In the genomic region with DNA sequence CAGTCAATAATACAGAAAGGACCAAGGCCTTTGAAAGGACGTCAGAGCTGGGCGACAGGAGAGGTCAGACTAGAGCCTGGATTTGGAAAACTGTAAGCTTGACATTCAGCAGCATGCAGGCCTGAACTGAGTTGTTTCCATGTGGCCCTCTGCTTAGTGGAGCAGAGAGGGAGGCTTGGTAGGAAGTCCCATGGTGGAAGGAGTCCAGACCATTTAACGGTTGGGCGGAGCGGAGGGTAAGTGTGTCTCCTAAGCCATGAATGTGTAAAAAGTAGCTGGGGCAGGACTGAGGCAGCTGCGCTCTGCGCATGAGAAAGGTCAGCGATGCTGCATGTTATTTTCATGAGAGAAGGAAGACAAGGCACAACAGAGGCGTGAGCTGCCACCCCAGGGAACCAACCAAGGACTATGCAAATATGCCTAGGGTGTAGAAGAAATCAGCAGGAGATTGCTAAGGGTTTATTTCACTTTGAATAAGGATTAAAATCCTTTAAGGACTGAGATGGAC, we compare ENCODE assay signal across 21 mouse cellular contexts.
DNase-seq lines count a peak whose midpoint lies in the region; ATAC-seq lines count a peak whose summit lies in the region.
"Had no signal": no experiment of that assay in that cellular context is flagged by ENCODE, and none has a peak within 500 bp of the region (broad histone marks: within the 10 kb centered on the region; RNA-seq: fewer than 3 reads in every experiment).

No protein-coding gene starts in this region.

- intact Hi-C loops in left cerebral cortex, postnatal 4 days (cut with DNase I) = no loop called here

- 59% methylated on average over 9 of the region's 9 CpGs for WGBS in kidney, embryonic 14.5 days

- peak; percentile 55; the same call in 1 of the 2 replicates for ATAC-seq in kidney, embryonic 14.5 days (ENCODE audit: low FRiP score, low TSS enrichment)
- ATAC-seq: intestine, embryonic 16.5 days had no signal

- H3K4me3 ChIP-seq in kidney, embryonic 14.5 days (ENCODE audit: low read length) = no peak overlapping the region
- H3K4me3 ChIP-seq: embryonic facial prominence, embryonic 15.5 days; forebrain, embryonic 10.5 days; heart, embryonic 10.5 days; hindbrain, embryonic 13.5 days; midbrain, embryonic 10.5 days; neural tube, embryonic 13.5 days had no signal

- H3K27ac ChIP-seq in kidney, embryonic 14.5 days (ENCODE audit: low read depth, low read length) = no peak overlapping the region
- H3K27ac ChIP-seq: embryonic facial prominence, embryonic 15.5 days; forebrain, embryonic 10.5 days; heart, embryonic 10.5 days; hindbrain, embryonic 13.5 days; midbrain, embryonic 10.5 days; neural tube, embryonic 13.5 days had no signal

- peak; percentile 19 for DNase-seq in left cerebral cortex, postnatal 4 days
- no peak for DNase-seq in left cerebral cortex, adult 11 months (ENCODE audit: low spot score)
- DNase-seq in brain, adult 2 months (ENCODE audit: low read depth, low spot score) = peak; percentile 25
- peak; percentile 21 to 28 for DNase-seq in kidney, postnatal 4 days
- no peak for DNase-seq in urinary bladder, postnatal 36 days (ENCODE audit: low spot score in 2 of 2)
- DNase-seq in urinary bladder, postnatal 4 days (ENCODE audit: low spot score in 2 of 2) = no peak
- DNase-seq: adrenal gland, adult 8-10 months; embryo, embryonic 11 days; gastrocnemius, postnatal 25 days; heart, postnatal 10 days; lung, adult 2 months; lung, postnatal 36 days; thymus, adult 18-20 months had no signal

- no peaks in the 10 kb centered on the region for H3K27me3 ChIP-seq in kidney, embryonic 14.5 days (ENCODE audit: control insufficient read depth, insufficient read depth, low read length)
- H3K27me3 ChIP-seq: embryonic facial prominence, embryonic 15.5 days; hindbrain, embryonic 13.5 days; neural tube, embryonic 13.5 days had no signal

- H3K4me1 ChIP-seq in kidney, embryonic 14.5 days (ENCODE audit: control insufficient read depth, insufficient read depth, low read length) = no peaks in the 10 kb centered on the region
- H3K4me1 ChIP-seq: embryonic facial prominence, embryonic 15.5 days; forebrain, embryonic 10.5 days; heart, embryonic 10.5 days; midbrain, embryonic 10.5 days; neural tube, embryonic 13.5 days had no signal

- H3K4me2 ChIP-seq in kidney, embryonic 14.5 days (replicated peaks; ENCODE audit: low read depth, low read length) = no peak overlapping the region
- H3K4me2 ChIP-seq: embryonic facial prominence, embryonic 15.5 days; hindbrain, embryonic 13.5 days; neural tube, embryonic 13.5 days had no signal

- no peak overlapping the region for H3K9ac ChIP-seq in kidney, embryonic 14.5 days (ENCODE audit: low read depth, low read length)
- H3K9ac ChIP-seq: embryonic facial prominence, embryonic 15.5 days; hindbrain, embryonic 13.5 days; neural tube, embryonic 13.5 days had no signal

- peaks cover 33% of the 10 kb centered on the region for H3K36me3 ChIP-seq in kidney, embryonic 14.5 days (ENCODE audit: control insufficient read depth, insufficient read depth, low read length)

- H3K9me3 ChIP-seq in kidney, embryonic 14.5 days (ENCODE audit: control insufficient read depth, low read length) = no peaks in the 10 kb centered on the region
- H3K9me3 ChIP-seq: embryonic facial prominence, embryonic 15.5 days; forebrain, embryonic 10.5 days; heart, embryonic 10.5 days; hindbrain, embryonic 13.5 days; midbrain, embryonic 10.5 days; neural tube, embryonic 13.5 days had no signal

Comparison
In these comparisons a context has a peak if more than half of its experiments do, and no peak if none do; other contexts are left out.
1. DNase-seq: peak in left cerebral cortex, postnatal 4 days (single experiment), brain, adult 2 months (single experiment) and kidney, postnatal 4 days (2 of 2); none in left cerebral cortex, adult 11 months (single experiment), urinary bladder, postnatal 36 days (0 of 2) and urinary bladder, postnatal 4 days (0 of 2).